17 mouse cellular contexts compared by ENCODE assay signal in the genomic region with DNA sequence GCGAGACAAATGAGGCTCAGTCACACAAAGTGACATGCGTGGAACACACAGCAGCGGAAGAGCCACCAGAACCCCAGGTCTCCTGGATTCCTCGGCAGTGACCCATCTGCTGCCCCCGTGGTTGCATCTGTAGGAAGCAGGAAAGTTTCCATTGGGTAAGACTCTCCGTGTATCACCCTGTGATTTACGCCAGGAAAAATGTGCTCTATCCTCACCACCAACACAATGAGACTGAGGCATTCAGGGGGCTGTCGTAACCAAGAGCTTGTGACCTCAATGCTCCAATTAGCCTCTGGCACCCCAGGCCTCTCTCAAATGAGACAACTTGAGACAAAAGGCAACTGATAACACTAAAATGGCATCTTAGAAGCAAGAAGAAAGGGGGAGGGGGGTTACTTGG.
"Had no signal": no experiment of that assay in that cellular context is flagged by ENCODE, and none has a peak within 500 bp of the region (broad histone marks: within the 10 kb centered on the region; RNA-seq: fewer than 3 reads in every experiment).

No protein-coding gene starts in this region.

- H3K27me3 ChIP-seq: midbrain, embryonic 12.5 days; neural tube, embryonic 13.5 days; neural tube, embryonic 15.5 days had no signal

- H3K4me1 ChIP-seq: midbrain, embryonic 12.5 days; neural tube, embryonic 15.5 days had no signal

- H3K27ac ChIP-seq: midbrain, embryonic 10.5 days; midbrain, embryonic 12.5 days; neural tube, embryonic 13.5 days; neural tube, embryonic 15.5 days had no signal

- H3K4me3 ChIP-seq: midbrain, embryonic 10.5 days; midbrain, embryonic 12.5 days; myocyte; neural tube, embryonic 13.5 days; neural tube, embryonic 15.5 days had no signal

- H3K36me3 ChIP-seq: midbrain, embryonic 10.5 days; midbrain, embryonic 12.5 days; neural tube, embryonic 15.5 days had no signal

- DNase-seq: lung, adult 18-20 months; lung, embryonic 14.5 days; lung, postnatal 10 days; lung, postnatal 4 days; midbrain, embryonic 14.5 days; right cerebral cortex, adult 18-20 months; right cerebral cortex, postnatal 25 days; right cerebral cortex, postnatal 4 days; spleen, adult 18-20 months; thymus, adult 18-20 months; thymus, postnatal 14 days; thymus, postnatal 4 days had no signal
